Mouse (Mus musculus) embryonic facial prominence, embryonic 15.5 days (tissue): ENCODE measurements at regions not wholly inside any gene's neighbourhood (a gene's known extent, or its start where the extent isn't known, plus 50 kb on each side); places are given as distances from the start of the nearest gene placed in this dataset.

Experiments
- ATAC-seq: fragments of 200-750 bp; cut with Nextera tagmentation; 2 replicates; pipeline ENCODE4 v1.8.0; 2017; ENCODE audit warnings: low read depth, moderate TSS enrichment; ENCODE audit not compliant: insufficient number of reproducible peaks, low FRiP score, low TSS enrichment
- H3K27ac ChIP-seq: fragments of 300-500 bp; sonication (generic); replicated peaks from 2 replicates; pipeline ENCODE4 v1.5.1; 2015; ENCODE audit warnings: mild to moderate bottlenecking, inconsistent platforms
- H3K27me3 ChIP-seq: fragments of 300-500 bp; sonication (generic); 2 replicates; pipeline ENCODE4 v1.6.1; 2015; ENCODE audit warnings: inconsistent platforms
- H3K36me3 ChIP-seq: fragments of 300-500 bp; sonication (generic); 2 replicates; pipeline ENCODE4 v1.6.1; 2015; ENCODE audit warnings: mild to moderate bottlenecking, inconsistent platforms
- H3K4me1 ChIP-seq: fragments of 300-500 bp; sonication (generic); 2 replicates; pipeline ENCODE4 v1.6.1; 2015; ENCODE audit warnings: inconsistent platforms
- H3K4me2 ChIP-seq: fragments of 300-500 bp; sonication (generic); replicated peaks from 2 replicates; pipeline ENCODE4 v1.6.1; 2015; ENCODE audit warnings: mild to moderate bottlenecking, inconsistent platforms
- H3K4me3 ChIP-seq: fragments of 300-500 bp; sonication (generic); replicated peaks from 2 replicates; pipeline ENCODE4 v1.5.1; 2015; ENCODE audit warnings: mild to moderate bottlenecking, inconsistent platforms
- H3K9ac ChIP-seq: fragments of 300-500 bp; sonication (generic); 2 replicates; pipeline ENCODE4 v1.6.1; 2015; ENCODE audit warnings: inconsistent platforms
- H3K9me3 ChIP-seq: fragments of 300-500 bp; sonication (generic); replicated peaks from 2 replicates; pipeline ENCODE4 v1.6.1; 2016; ENCODE audit warnings: inconsistent platforms
- WGBS: fragments of 180-500 bp; shearing (Covaris S2); methylation state at CpG from one replicate; pipeline ENCODE4 v1.1.7; 2015; 5-methylcytosine and 5-hydroxymethylcytosine counted together

DNA sequence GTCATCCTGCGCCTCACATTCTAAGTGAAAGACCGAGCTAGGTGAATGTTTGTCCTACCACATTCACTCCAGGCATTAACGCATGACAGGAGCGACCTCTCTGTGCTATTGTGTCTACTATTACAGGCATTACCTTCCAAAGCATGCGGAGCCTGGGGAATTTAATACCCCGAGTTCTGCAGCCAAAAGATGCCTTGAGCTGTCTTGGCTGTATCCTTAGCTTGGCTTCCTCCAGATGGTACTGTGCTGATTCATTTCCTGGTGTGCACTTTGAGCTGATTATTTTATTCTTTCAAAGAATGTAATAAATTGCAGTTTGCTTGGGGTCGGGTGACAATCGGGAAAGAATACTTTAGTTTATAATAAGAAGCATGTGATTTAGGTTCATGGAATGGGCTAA lies 323.2 kb downstream of the Tbc1d1 start:
- H3K27ac ChIP-seq, result 0 out of 2 replicates have a peak overlapping the region, but pooled peaks have one; percentile 28
- no peak overlapping the region for H3K9ac ChIP-seq
- H3K9me3 ChIP-seq, result no peaks in the 10 kb centered on the region
- H3K36me3 ChIP-seq, result no peaks in the 10 kb centered on the region
- no peaks in the 10 kb centered on the region for H3K27me3 ChIP-seq
- no peak overlapping the region for H3K4me3 ChIP-seq
- no peak for ATAC-seq
- no peak overlapping the region for H3K4me2 ChIP-seq
- WGBS, result 23% methylated on average over 8 of the region's 8 CpGs
- peaks cover 8% of the 10 kb centered on the region; the same call in 1 of the 2 replicates for H3K4me1 ChIP-seq

DNA sequence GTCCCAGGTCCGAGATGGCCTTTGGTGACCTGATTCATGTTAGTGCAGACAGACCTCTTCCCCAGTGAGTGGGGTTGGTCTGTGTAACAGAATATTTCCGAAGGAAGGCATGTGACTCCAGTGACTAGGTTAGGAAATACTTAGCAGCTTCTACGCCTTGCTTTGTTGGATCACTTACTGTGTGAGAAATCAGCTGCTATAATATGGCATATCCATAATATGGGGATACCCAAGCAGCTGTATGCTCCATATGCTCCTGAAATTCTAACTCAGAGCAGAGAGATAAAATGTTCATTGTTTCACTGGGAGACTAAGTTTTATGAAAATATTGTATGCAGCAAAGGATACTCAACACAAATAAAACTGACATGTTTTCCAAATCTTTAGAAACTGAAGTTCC lies 318.1 kb upstream of the Klf3 start:
- whole genome bisulfite sequencing, result 77% methylated on average over 3 of the region's 3 CpGs
- Histone ChIP-seq H3K4me2 (no peak overlapping the region), H3K9me3 (no peaks in the 10 kb centered on the region), H3K27me3 (no peaks in the 10 kb centered on the region), H3K36me3 (no peaks in the 10 kb centered on the region), H3K4me1 (no peaks in the 10 kb centered on the region), H3K9ac (no peak overlapping the region), H3K27ac (no peak overlapping the region), H3K4me3 (no peak overlapping the region)
- ATAC-seq, result no peak

DNA sequence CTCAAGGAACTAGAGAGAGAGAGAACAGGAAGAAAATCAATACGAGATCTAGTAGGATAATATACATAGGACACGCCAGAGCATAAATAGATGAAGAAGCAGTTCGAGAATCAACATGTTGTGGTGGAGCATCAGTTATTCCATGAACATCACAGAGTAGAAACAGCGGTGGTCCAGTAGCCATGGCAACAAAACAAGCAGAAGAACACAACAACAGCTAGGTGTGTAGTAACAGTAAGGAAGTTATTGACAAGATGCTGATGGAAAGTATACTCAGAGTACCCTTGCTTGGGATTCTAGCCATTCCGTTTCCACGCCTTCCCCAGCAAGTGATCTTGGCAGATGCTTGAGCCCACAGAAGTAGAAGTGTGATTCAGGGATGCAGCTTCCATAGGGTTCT lies 317.3 kb upstream of the Klf3 start:
- no peak for ATAC-seq

DNA sequence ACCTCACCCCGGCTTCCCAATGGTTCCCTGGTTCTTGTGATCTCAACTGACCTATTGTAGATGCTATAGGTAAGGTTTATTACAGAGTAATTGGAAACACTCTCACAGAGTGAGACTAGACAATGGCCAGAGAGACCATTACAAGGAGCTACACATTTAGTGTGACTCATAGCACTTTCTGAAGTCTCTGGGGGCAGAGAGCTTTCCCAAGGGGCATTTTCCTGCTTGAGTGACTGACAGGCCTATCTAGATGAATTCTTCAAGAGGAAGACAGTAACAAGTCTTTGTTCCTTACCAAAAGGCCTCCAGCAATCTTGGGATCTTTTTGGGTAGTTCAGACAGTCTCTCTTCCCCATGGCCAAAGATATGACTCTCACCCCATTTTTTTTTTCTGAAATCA lies 316.4 kb upstream of the Klf3 start:
- H3K9ac ChIP-seq, result no peak overlapping the region
- H3K27me3 ChIP-seq, result no peaks in the 10 kb centered on the region
- H3K4me1 ChIP-seq, result no peaks in the 10 kb centered on the region
- H3K4me2 ChIP-seq, result no peak overlapping the region
- H3K36me3 ChIP-seq, result no peaks in the 10 kb centered on the region
- no peaks in the 10 kb centered on the region for H3K9me3 ChIP-seq
- no peak for ATAC-seq
- H3K4me3 ChIP-seq, result no peak overlapping the region
- WGBS, result 87% methylated on average over 1 of the region's 1 CpGs
- H3K27ac ChIP-seq, result no peak overlapping the region

More for the DNA sequence above, 317.3 kb upstream of the Klf3 start:
- Histone ChIP-seq H3K9ac (no peak overlapping the region), H3K4me2 (no peak overlapping the region), H3K27ac (no peak overlapping the region), H3K4me1 (no peaks in the 10 kb centered on the region), H3K36me3 (no peaks in the 10 kb centered on the region), H3K9me3 (no peaks in the 10 kb centered on the region), H3K4me3 (no peak overlapping the region), H3K27me3 (no peaks in the 10 kb centered on the region)
- 92% methylated on average over 6 of the region's 6 CpGs for WGBS

DNA sequence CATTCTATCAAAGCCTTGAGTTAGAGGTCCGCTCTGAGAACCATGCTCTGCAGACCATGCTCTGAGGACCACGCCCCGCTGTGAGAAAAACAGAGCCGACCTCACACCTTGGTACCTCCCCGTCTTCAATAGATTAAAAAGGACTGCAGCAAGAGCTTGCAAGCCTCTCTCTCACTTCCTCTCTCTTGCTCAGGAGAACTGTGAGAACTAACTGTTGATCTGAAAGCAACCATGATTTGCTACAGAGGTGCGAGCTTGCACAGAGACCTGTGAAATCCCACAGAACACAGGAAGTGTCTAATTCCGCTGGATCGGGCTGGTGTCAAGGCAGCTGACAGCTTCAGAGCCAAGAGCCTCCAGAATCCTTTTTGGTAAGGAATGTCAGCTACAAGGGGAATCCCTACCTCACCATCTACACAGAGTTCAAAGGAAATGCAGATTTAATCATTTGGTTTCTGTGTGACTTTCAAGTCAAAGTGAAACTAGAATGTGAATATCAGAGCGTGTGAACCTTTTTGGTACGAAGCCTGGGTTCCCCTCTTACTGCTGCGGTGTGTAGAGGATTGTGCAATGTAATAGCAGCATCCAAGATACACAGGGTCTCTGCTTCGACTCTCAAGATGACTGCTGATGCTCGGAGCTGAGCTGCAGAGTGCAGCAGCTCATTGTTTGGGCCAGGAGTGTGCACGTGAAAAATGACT lies 315.3 kb upstream of the Klf3 start:
- H3K27ac ChIP-seq, result no peak overlapping the region
- H3K27me3 ChIP-seq, result no peaks in the 10 kb centered on the region
- no peak overlapping the region for H3K9ac ChIP-seq
- H3K4me3 ChIP-seq, result no peak overlapping the region
- ATAC-seq, result no peak
- no peaks in the 10 kb centered on the region for H3K4me1 ChIP-seq
- H3K36me3 ChIP-seq, result no peaks in the 10 kb centered on the region
- no peak overlapping the region for H3K4me2 ChIP-seq
- 75% methylated on average over 14 of the region's 14 CpGs for WGBS
- H3K9me3 ChIP-seq, result no peaks in the 10 kb centered on the region

DNA sequence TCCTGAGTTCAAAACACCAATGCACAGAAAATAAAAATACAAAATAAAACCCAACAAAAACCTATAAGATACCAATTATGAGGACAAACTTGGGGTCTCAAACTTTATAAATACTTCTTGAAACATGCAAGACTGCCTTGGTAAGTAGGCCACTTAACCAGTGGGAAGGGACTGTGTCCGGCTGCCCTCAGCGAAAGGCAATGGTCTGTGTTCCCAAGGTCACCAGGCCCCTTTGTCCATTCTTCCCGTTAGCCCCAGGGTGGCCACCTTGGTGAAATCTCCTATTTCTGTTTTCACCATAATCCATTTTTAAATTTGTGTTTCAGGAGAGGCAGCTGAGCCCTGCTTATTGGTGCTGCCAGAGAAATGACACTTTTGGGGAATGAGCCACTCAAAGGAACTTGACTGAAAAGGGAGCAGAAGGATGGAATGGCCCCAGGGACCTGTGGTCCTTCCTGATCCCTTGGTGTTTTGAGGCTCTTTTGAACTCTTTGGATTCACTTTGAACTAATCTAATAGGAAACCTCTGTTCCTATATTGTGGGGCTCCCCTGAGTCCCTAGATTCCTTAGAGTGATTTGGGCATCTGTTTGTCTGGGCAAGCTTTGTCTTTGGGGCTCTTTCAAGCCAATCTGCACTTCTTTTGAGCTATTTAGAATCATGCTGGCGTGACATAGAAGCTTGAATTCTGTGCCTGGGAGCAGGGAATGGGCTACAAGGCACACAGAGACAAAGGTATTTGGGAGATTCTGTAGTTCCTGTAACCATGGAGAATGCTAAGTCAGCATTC lies 313.3 kb upstream of the Klf3 start:
- no peaks in the 10 kb centered on the region for H3K36me3 ChIP-seq
- H3K4me2 ChIP-seq, result no peak overlapping the region
- no peak for ATAC-seq
- H3K9me3 ChIP-seq, result no peaks in the 10 kb centered on the region
- H3K27ac ChIP-seq, result no peak overlapping the region
- H3K27me3 ChIP-seq, result no peaks in the 10 kb centered on the region
- H3K9ac ChIP-seq, result no peak overlapping the region
- no peaks in the 10 kb centered on the region for H3K4me1 ChIP-seq
- no peak overlapping the region for H3K4me3 ChIP-seq
- 78% methylated on average over 4 of the region's 4 CpGs for WGBS

DNA sequence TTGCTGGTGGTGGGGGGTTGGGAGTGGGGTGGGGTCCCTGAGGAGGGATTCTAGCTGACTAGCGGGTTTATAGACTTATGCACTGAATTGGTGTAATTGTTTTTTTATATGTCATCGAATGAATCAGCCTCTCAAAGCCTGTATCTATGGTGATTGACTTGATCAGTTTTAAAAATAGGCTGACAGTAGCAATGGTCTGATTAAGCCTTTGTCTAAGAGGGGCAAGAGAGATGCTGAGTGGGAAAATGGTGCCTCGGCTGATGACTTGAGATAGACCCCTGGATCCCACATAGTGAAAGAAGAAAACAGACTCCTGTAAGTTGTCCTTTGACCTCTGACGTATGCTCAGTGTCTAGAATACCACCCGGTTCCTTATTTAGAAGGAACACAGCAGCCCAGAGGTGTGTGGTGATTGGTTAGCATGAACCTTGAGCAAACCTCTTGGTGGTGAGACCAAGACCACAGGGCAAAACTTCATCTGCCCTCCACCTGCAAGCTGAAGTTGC lies 312.7 kb upstream of the Klf3 start:
- no peak overlapping the region for H3K9ac ChIP-seq
- no peaks in the 10 kb centered on the region for H3K36me3 ChIP-seq
- no peaks in the 10 kb centered on the region for H3K27me3 ChIP-seq
- H3K9me3 ChIP-seq, result no peaks in the 10 kb centered on the region
- H3K4me1 ChIP-seq, result no peaks in the 10 kb centered on the region
- H3K27ac ChIP-seq, result no peak overlapping the region
- H3K4me3 ChIP-seq, result no peak overlapping the region
- 62% methylated on average over 5 of the region's 5 CpGs for WGBS
- ATAC-seq, result no peak
- H3K4me2 ChIP-seq, result no peak overlapping the region

DNA sequence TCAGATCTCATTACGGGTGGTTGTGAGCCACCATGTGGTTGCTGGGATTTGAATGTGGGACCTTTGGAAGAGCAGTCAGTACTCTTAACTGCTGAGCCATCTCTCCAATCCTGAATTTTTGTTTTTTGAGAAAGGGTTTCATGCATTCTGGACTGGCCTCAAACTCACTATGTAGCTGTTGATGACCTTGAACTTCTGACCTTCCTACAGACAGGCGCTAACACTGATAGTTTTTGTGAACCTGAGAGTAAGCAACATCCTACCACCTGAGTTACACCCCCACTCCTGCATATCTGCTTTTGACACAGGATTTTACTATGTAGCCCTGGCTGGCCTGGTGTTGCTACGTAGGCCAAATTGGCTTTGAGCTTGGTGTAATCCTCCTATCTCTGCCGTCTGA lies 308.8 kb upstream of the Klf3 start:
- no peak overlapping the region for H3K4me3 ChIP-seq
- no peaks in the 10 kb centered on the region for H3K27me3 ChIP-seq
- no peak overlapping the region for H3K4me2 ChIP-seq
- no peaks in the 10 kb centered on the region for H3K9me3 ChIP-seq
- H3K27ac ChIP-seq, result no peak overlapping the region
- H3K4me1 ChIP-seq, result no peaks in the 10 kb centered on the region
- H3K9ac ChIP-seq, result no peak overlapping the region
- 93% methylated on average over 4 of the region's 4 CpGs for whole genome bisulfite sequencing
- no peak for ATAC-seq
- no peaks in the 10 kb centered on the region for H3K36me3 ChIP-seq

DNA sequence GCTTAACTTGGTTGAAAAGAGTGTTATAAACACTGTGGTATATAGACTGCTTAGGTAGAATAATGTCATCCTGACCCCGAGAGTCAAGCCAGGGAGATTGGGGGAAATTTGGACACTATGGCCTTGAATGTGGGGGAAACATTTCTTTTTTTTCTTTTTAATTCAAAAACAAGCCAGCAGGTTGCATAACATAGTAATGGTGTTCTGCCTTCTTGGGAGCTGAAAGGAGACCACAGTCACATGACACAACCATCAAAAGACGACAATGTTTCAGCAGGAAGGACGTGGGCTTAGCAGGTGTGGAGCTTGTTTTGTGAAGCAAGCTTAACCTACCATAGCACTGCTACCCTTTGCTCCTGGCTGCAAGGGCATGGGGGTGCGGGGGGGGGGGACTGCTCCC lies 306.3 kb upstream of the Klf3 start:
- Histone ChIP-seq H3K9ac (no peak overlapping the region), H3K27ac (no peak overlapping the region), H3K4me1 (peaks cover 7% of the 10 kb centered on the region), H3K36me3 (no peaks in the 10 kb centered on the region), H3K9me3 (no peaks in the 10 kb centered on the region), H3K27me3 (no peaks in the 10 kb centered on the region), H3K4me2 (no peak overlapping the region), H3K4me3 (no peak overlapping the region)
- WGBS, result 83% methylated on average over 4 of the region's 4 CpGs
- no peak for ATAC-seq

DNA sequence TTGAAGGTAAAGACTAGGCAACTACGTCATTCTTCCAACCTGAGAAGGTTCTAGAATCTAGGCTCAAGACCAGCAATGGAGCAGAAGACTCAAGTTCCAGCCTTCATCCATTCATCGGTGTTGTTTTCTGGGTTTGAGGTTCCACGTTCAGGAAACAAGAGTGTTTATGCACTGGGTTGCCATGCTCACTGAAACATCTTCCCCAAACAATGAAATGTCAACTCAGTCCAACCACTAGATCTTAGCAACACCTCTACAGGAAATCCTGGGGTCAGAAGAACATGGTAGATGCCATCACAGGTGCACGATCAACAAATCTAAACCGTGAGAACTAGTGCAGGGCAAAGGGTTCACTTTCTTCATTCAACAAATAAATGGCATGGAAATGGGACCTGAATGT lies 304.8 kb upstream of the Klf3 start:
- Histone ChIP-seq H3K4me2 (no peak overlapping the region), H3K27ac (no peak overlapping the region), H3K9me3 (no peaks in the 10 kb centered on the region), H3K4me1 (peaks cover 13% of the 10 kb centered on the region), H3K27me3 (no peaks in the 10 kb centered on the region), H3K4me3 (no peak overlapping the region), H3K9ac (no peak overlapping the region), H3K36me3 (no peaks in the 10 kb centered on the region)
- 90% methylated on average over 5 of the region's 5 CpGs for WGBS
- ATAC-seq, result no peak

DNA sequence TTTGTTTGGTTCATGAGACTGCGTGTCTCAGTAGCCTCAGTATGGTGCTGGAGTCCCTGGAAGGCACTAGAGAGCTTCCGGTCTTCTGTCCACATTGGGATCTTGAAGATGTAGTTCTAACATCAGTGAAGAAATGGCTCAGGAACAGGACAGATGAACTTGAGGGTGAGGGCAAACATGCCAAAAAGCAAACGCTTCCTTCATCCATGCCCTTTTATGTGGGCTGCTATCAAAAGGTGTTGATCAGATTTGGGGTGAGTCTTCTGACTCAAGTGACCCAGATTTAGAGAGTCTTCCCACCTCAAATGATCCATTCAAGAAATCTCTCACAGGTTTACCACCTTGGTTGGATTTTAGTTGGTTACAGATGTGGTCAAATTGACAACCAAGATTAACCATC lies 304.1 kb upstream of the Klf3 start:
- Histone ChIP-seq H3K27ac (no peak overlapping the region), H3K9ac (no peak overlapping the region), H3K36me3 (no peaks in the 10 kb centered on the region), H3K9me3 (no peaks in the 10 kb centered on the region), H3K4me3 (no peak overlapping the region), H3K4me2 (no peak overlapping the region), H3K27me3 (no peaks in the 10 kb centered on the region), H3K4me1 (peaks cover 18% of the 10 kb centered on the region)
- WGBS, result 89% methylated on average over 3 of the region's 3 CpGs
- ATAC-seq, result no peak
